Comparison of ENCODE assay signal across 16 mouse cellular contexts in the genomic region with DNA sequence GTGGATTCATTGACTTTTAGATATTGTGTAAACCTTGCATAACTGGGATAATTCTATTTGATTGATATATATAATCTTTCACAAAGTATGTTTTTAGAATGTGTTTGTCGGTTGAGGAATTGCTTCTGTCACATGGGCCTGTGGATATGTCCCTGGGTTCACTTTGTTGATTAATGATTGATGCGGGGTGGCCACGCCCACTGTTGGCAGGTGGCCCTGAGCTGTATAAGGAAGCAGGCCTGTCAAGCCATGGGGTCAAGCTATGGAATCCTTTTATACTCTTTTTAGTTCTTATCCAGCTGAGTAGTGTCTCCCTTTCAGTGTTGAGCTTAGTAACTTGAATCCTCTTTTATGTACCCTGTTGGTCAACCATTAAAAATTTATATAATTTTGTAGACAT.
A peak's percentile ranks its signal among the peaks of the same experiment; 100 is the strongest.
DNase-seq lines count a peak whose midpoint lies in the region; ATAC-seq lines count a peak whose summit lies in the region.
"Had no signal": no experiment of that assay in that cellular context is flagged by ENCODE, and none has a peak within 500 bp of the region (broad histone marks: within the 10 kb centered on the region; RNA-seq: fewer than 3 reads in every experiment).

No protein-coding gene starts in this region.

- no peak overlapping the region for H3K9ac ChIP-seq in kidney, embryonic 14.5 days (ENCODE audit: low read depth, low read length)
- H3K9ac ChIP-seq in intestine, embryonic 14.5 days (ENCODE audit: low read length): no peak overlapping the region
- no peak overlapping the region for H3K9ac ChIP-seq in liver, embryonic 16.5 days (ENCODE audit: low read depth, low read length)
- H3K9ac ChIP-seq: forebrain, postnatal 0 days; heart, embryonic 13.5 days; limb, embryonic 15.5 days; midbrain, embryonic 12.5 days; neural tube, embryonic 12.5 days had no signal

- no peaks in the 10 kb centered on the region for H3K27me3 ChIP-seq in kidney, embryonic 14.5 days (ENCODE audit: control insufficient read depth, insufficient read depth, low read length)
- H3K27me3 ChIP-seq in intestine, embryonic 14.5 days (replicated peaks; ENCODE audit: control insufficient read depth, insufficient read depth, low read length): no peaks in the 10 kb centered on the region
- no peaks in the 10 kb centered on the region for H3K27me3 ChIP-seq in liver, embryonic 16.5 days (ENCODE audit: control insufficient read depth, insufficient read depth, low read depth, low read length)
- H3K27me3 ChIP-seq: heart, embryonic 13.5 days; limb, embryonic 15.5 days; neural tube, embryonic 12.5 days had no signal

- H3K4me1 ChIP-seq in kidney, embryonic 14.5 days (ENCODE audit: control insufficient read depth, insufficient read depth, low read length): no peaks in the 10 kb centered on the region
- H3K4me1 ChIP-seq in intestine, embryonic 14.5 days (replicated peaks; ENCODE audit: control insufficient read depth, insufficient read depth, low read length): no peaks in the 10 kb centered on the region; the same call in 1 of the 2 replicates
- no peaks in the 10 kb centered on the region for H3K4me1 ChIP-seq in liver, embryonic 16.5 days (ENCODE audit: control insufficient read depth, low read depth, low read length)
- H3K4me1 ChIP-seq: limb, embryonic 15.5 days; neural tube, embryonic 12.5 days had no signal

- H3K36me3 ChIP-seq in kidney, embryonic 14.5 days (ENCODE audit: control insufficient read depth, insufficient read depth, low read length): no peaks in the 10 kb centered on the region
- no peaks in the 10 kb centered on the region for H3K36me3 ChIP-seq in intestine, embryonic 14.5 days (ENCODE audit: control insufficient read depth, insufficient read depth, low read length)
- H3K36me3 ChIP-seq in liver, embryonic 16.5 days (ENCODE audit: control insufficient read depth, insufficient read depth): no peaks in the 10 kb centered on the region
- H3K36me3 ChIP-seq: heart, embryonic 13.5 days; limb, embryonic 15.5 days; midbrain, embryonic 12.5 days; neural tube, embryonic 12.5 days had no signal

- peak; percentile 25 for DNase-seq in kidney, adult 11 months
- no peak for DNase-seq in intestine, embryonic 14.5 days (ENCODE audit: low spot score)
- peak; percentile 15 to 50 for DNase-seq in kidney, adult 8-10 months
- no peak for DNase-seq in layer of hippocampus, adult 8-10 months (ENCODE audit: low spot score in 2 of 2)
- no peak for DNase-seq in thymus, adult 18-20 months
- no peak for DNase-seq in thymus, postnatal 10 days (ENCODE audit: low spot score in 2 of 2)
- DNase-seq: cerebellum, adult 9-10 months; forebrain, postnatal 0 days; heart, postnatal 36 days; thymus, postnatal 36 days had no signal

- no peak overlapping the region for H3K27ac ChIP-seq in kidney, embryonic 14.5 days (ENCODE audit: low read depth, low read length)
- no peak overlapping the region for H3K27ac ChIP-seq in intestine, embryonic 14.5 days (ENCODE audit: low read depth)
- no peak overlapping the region for H3K27ac ChIP-seq in liver, embryonic 16.5 days (ENCODE audit: low read length)
- H3K27ac ChIP-seq: heart, embryonic 13.5 days; limb, embryonic 15.5 days; midbrain, embryonic 12.5 days; neural tube, embryonic 12.5 days had no signal

- H3K9me3 ChIP-seq in kidney, embryonic 14.5 days (ENCODE audit: control insufficient read depth, low read length): no peaks in the 10 kb centered on the region
- H3K9me3 ChIP-seq in intestine, embryonic 14.5 days (ENCODE audit: control insufficient read depth, low read length): no peaks in the 10 kb centered on the region
- no peaks in the 10 kb centered on the region; the same call in 1 of the 2 replicates for H3K9me3 ChIP-seq in liver, embryonic 16.5 days (replicated peaks; ENCODE audit: control insufficient read depth, low read length)
- H3K9me3 ChIP-seq: heart, embryonic 13.5 days; limb, embryonic 15.5 days; midbrain, embryonic 12.5 days; neural tube, embryonic 12.5 days had no signal

- 83% methylated on average over 3 of the region's 3 CpGs for WGBS in kidney, embryonic 14.5 days
- 66% methylated on average over 3 of the region's 3 CpGs for WGBS in intestine, embryonic 14.5 days
- WGBS in liver, embryonic 16.5 days (ENCODE audit: insufficient replicate concordance): 61% methylated on average over 3 of the region's 3 CpGs

- no peak overlapping the region for H3K4me3 ChIP-seq in kidney, embryonic 14.5 days (ENCODE audit: low read length)
- no peak overlapping the region for H3K4me3 ChIP-seq in intestine, embryonic 14.5 days (ENCODE audit: low read depth, low read length)
- H3K4me3 ChIP-seq in liver, embryonic 16.5 days (ENCODE audit: low read depth, low read length): no peak overlapping the region
- H3K4me3 ChIP-seq: heart, embryonic 13.5 days; limb, embryonic 15.5 days; midbrain, embryonic 12.5 days; neural tube, embryonic 12.5 days had no signal

- ATAC-seq in kidney, embryonic 14.5 days (ENCODE audit: low FRiP score, low TSS enrichment): no peak
- peak; percentile 62; the same call in 1 of the 2 replicates for ATAC-seq in intestine, embryonic 14.5 days (replicated peaks; ENCODE audit: low FRiP score, low TSS enrichment, low read depth)
- peak; percentile 48; the same call in 1 of the 2 replicates for ATAC-seq in liver, embryonic 16.5 days (ENCODE audit: low read depth)
- ATAC-seq: forebrain, postnatal 0 days had no signal

- no peak overlapping the region for H3K4me2 ChIP-seq in kidney, embryonic 14.5 days (replicated peaks; ENCODE audit: low read depth, low read length)
- no peak overlapping the region for H3K4me2 ChIP-seq in intestine, embryonic 14.5 days (ENCODE audit: low read length)
- no peak overlapping the region for H3K4me2 ChIP-seq in liver, embryonic 16.5 days (ENCODE audit: low read depth, low read length)
- H3K4me2 ChIP-seq: heart, embryonic 13.5 days; limb, embryonic 15.5 days; midbrain, embryonic 12.5 days; neural tube, embryonic 12.5 days had no signal

Comparison
In these comparisons a context has a peak if more than half of its experiments do, and no peak if none do; other contexts are left out.
1. DNase-seq: peak in kidney, adult 11 months (single experiment) and kidney, adult 8-10 months (2 of 2); none in intestine, embryonic 14.5 days (single experiment), layer of hippocampus, adult 8-10 months (0 of 2), thymus, adult 18-20 months (0 of 2) and thymus, postnatal 10 days (0 of 2).